Mouse (Mus musculus): ENCODE results near the gene Epb41l5.

- TF ChIP-seq CTCF (IDR thresholded peaks at IDR 0.05; ENCODE audit: insufficient read depth, low read depth, low read length) (no peak), POLR2A (IDR thresholded peaks at IDR 0.05; ENCODE audit: insufficient read depth, low read depth, low read length) (no peak)
Measured at GRCm38 (mm10) chr1:119508548-119508947, 140.3 kb downstream of the Epb41l5 start.

Data from olfactory bulb, adult 2 months (tissue).